In the genomic region with DNA sequence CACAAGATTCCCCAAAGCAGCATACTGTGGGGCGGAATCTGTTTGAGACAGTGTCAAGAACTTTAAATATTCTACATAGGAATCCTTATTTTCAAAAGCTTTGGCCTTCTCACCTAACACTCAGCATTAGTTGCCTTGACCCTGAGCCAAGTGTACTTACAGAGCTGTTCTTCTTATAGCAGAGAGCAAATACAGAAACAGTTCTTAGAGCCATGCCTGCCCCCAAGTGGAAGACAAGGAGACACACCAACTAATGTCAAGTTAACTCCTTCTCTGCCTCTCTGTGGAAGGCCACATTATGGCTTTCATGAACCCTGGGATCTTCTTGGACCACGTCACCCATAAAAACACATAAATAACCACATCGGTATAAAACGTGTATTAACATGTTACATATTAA, we compare ENCODE assay signal across 18 mouse cellular contexts.
DNase-seq lines count a peak whose midpoint lies in the region; ATAC-seq and TF ChIP-seq lines count a peak whose summit lies in the region.
"Had no signal": no experiment of that assay in that cellular context is flagged by ENCODE, and none has a peak within 500 bp of the region (broad histone marks: within the 10 kb centered on the region; RNA-seq: fewer than 3 reads in every experiment).

No protein-coding gene starts in this region.

- no peak overlapping the region for H3K4me2 ChIP-seq in forebrain, postnatal 0 days (ENCODE audit: low read depth)
- H3K4me2 ChIP-seq in forebrain, embryonic 16.5 days (ENCODE audit: low read length): no peak overlapping the region
- H3K4me2 ChIP-seq in lung, postnatal 0 days (replicated peaks; ENCODE audit: low read depth, low read length): peak overlapping the region; percentile 20; the same call in 1 of the 2 replicates
- H3K4me2 ChIP-seq: limb, embryonic 15.5 days; neural tube, embryonic 15.5 days had no signal

- H3K4me3 ChIP-seq in forebrain, postnatal 0 days (ENCODE audit: low read depth, low read length): no peak overlapping the region
- H3K4me3 ChIP-seq in forebrain, embryonic 16.5 days (replicated peaks; ENCODE audit: low read length): no peak overlapping the region
- no peak overlapping the region for H3K4me3 ChIP-seq in lung, postnatal 0 days (ENCODE audit: low read depth, low read length)
- H3K4me3 ChIP-seq: erythroblast, embryonic 14.5 days; hindbrain, embryonic 10.5 days; limb, embryonic 15.5 days; neural tube, embryonic 15.5 days had no signal

- H3K9ac ChIP-seq in forebrain, postnatal 0 days: no peak overlapping the region
- H3K9ac ChIP-seq in forebrain, embryonic 16.5 days (replicated peaks; ENCODE audit: low read depth, low read length): no peak overlapping the region
- no peak overlapping the region for H3K9ac ChIP-seq in lung, postnatal 0 days (replicated peaks; ENCODE audit: low read depth)
- H3K9ac ChIP-seq: limb, embryonic 15.5 days; neural tube, embryonic 15.5 days had no signal

- no peaks in the 10 kb centered on the region for H3K36me3 ChIP-seq in forebrain, postnatal 0 days (ENCODE audit: insufficient read depth)
- H3K36me3 ChIP-seq in forebrain, embryonic 16.5 days (ENCODE audit: control insufficient read depth, insufficient read depth): no peaks in the 10 kb centered on the region
- no peaks in the 10 kb centered on the region for H3K36me3 ChIP-seq in lung, postnatal 0 days (ENCODE audit: insufficient read depth, low read length)
- H3K36me3 ChIP-seq: limb, embryonic 15.5 days; neural tube, embryonic 15.5 days had no signal

- intact Hi-C loops in left cerebral cortex, postnatal 25 days (cut with DNase I): no loop called here

- H3K4me1 ChIP-seq in forebrain, postnatal 0 days (ENCODE audit: insufficient read depth): no peaks in the 10 kb centered on the region
- no peaks in the 10 kb centered on the region for H3K4me1 ChIP-seq in forebrain, embryonic 16.5 days (replicated peaks; ENCODE audit: control insufficient read depth, insufficient read depth, low read length)
- H3K4me1 ChIP-seq in lung, postnatal 0 days (ENCODE audit: insufficient read depth, low read depth, low read length): no peaks in the 10 kb centered on the region; the same call in 1 of the 2 replicates
- H3K4me1 ChIP-seq: hindbrain, embryonic 10.5 days; limb, embryonic 15.5 days; neural tube, embryonic 15.5 days had no signal

- no peak for TF ChIP-seq EP300 in lung, postnatal 0 days (IDR thresholded peaks at IDR 0.05)

- ATAC-seq in forebrain, postnatal 0 days: peak; percentile 45; the same call in 1 of the 2 replicates
- no peak for ATAC-seq in forebrain, embryonic 16.5 days
- peak; percentile 84 for ATAC-seq in lung, postnatal 0 days

- peak; percentile 57 for TF ChIP-seq CTCF in forebrain, postnatal 0 days (IDR thresholded peaks at IDR 0.05; ENCODE audit: low read depth)
- TF ChIP-seq CTCF in lung, postnatal 0 days (IDR thresholded peaks at IDR 0.05): peak; percentile 60

- 89% methylated on average over 4 of the region's 4 CpGs for WGBS in forebrain, postnatal 0 days
- WGBS in forebrain, embryonic 16.5 days: 92% methylated on average over 4 of the region's 4 CpGs
- 58% methylated on average over 4 of the region's 4 CpGs for WGBS in lung, postnatal 0 days

- H3K27ac ChIP-seq in forebrain, postnatal 0 days (ENCODE audit: low read depth, low read length): no peak overlapping the region
- no peak overlapping the region for H3K27ac ChIP-seq in forebrain, embryonic 16.5 days (ENCODE audit: low read length)
- no peak overlapping the region for H3K27ac ChIP-seq in lung, postnatal 0 days (ENCODE audit: low read length)
- H3K27ac ChIP-seq: hindbrain, embryonic 10.5 days; limb, embryonic 15.5 days; macrophage; neural tube, embryonic 15.5 days had no signal

- H3K9me3 ChIP-seq in forebrain, postnatal 0 days (ENCODE audit: low read length): no peaks in the 10 kb centered on the region
- H3K9me3 ChIP-seq in forebrain, embryonic 16.5 days (ENCODE audit: control insufficient read depth, low read length): no peaks in the 10 kb centered on the region
- H3K9me3 ChIP-seq in lung, postnatal 0 days (ENCODE audit: low read length): no peaks in the 10 kb centered on the region
- H3K9me3 ChIP-seq: hindbrain, embryonic 10.5 days; limb, embryonic 15.5 days; neural tube, embryonic 15.5 days had no signal

- no peaks in the 10 kb centered on the region for H3K27me3 ChIP-seq in forebrain, postnatal 0 days (ENCODE audit: insufficient read depth, low read length)
- no peaks in the 10 kb centered on the region for H3K27me3 ChIP-seq in forebrain, embryonic 16.5 days (replicated peaks; ENCODE audit: control insufficient read depth, insufficient read depth, low read length)
- H3K27me3 ChIP-seq in lung, postnatal 0 days (replicated peaks; ENCODE audit: insufficient read depth, low read length): no peaks in the 10 kb centered on the region
- H3K27me3 ChIP-seq: limb, embryonic 15.5 days; neural tube, embryonic 15.5 days had no signal

- DNase-seq in forebrain, postnatal 0 days: peak; percentile 21
- peak; percentile 13 to 20 for DNase-seq in left cerebral cortex, postnatal 25 days (ENCODE audit: low spot score in 2 of 2)
- no peak for DNase-seq in left cerebral cortex, adult 11 months (ENCODE audit: low spot score)
- DNase-seq in NIH3T3 (ENCODE audit: low read depth): peak; percentile 63
- peak; percentile 87 for DNase-seq in lung, postnatal 0 days (ENCODE audit: low spot score)
- DNase-seq in gastrocnemius, adult 8-10 months (ENCODE audit: low spot score in 2 of 2): no peak
- DNase-seq in layer of hippocampus, adult 11-12 months (ENCODE audit: low spot score): no peak
- DNase-seq: cerebellum, postnatal 25 days; kidney, adult 18-20 months; layer of hippocampus, adult 9-11 months; right cerebral cortex, postnatal 14 days; thymus, postnatal 14 days had no signal

Comparison
In these comparisons a context has a peak if more than half of its experiments do, and no peak if none do; other contexts are left out.
1. DNase-seq: peak in forebrain, postnatal 0 days (single experiment), left cerebral cortex, postnatal 25 days (2 of 2), NIH3T3 (single experiment) and lung, postnatal 0 days (single experiment); none in left cerebral cortex, adult 11 months (single experiment), gastrocnemius, adult 8-10 months (0 of 2) and layer of hippocampus, adult 11-12 months (single experiment).